Mouse (Mus musculus): ENCODE data around the gene 2210017I01Rik. TPM values are rescaled to one million over a fixed set of nuclear protein-coding genes. Genes with fewer than 3 reads are reported as not detected.

2210017I01Rik gene
- not detected for polyA plus RNA-seq (2017; shearing (Covaris generic))

GRCm38 (mm10) chr3:92607392-92607791, at the start of gene 2210017I01Rik:
Gene 2210017I01Rik, minus strand, starts transcription at chr3:92607492.

GRCm38 (mm10) chr3:92656826-92657225, 49.5 kb upstream of the 2210017I01Rik start, which contains the start of gene Lce1b:
Gene Lce1b, minus strand, starts transcription at chr3:92656926.

GRCm38 (mm10) chr3:92648207-92648606, 40.9 kb upstream of the 2210017I01Rik start, which contains the start of gene Lce1a1:
Gene Lce1a1, minus strand, starts transcription at chr3:92648307.

GRCm38 (mm10) chr3:92621560-92621959, 14.3 kb upstream of the 2210017I01Rik start, which contains the start of gene Lce6a:
Gene Lce6a, minus strand, starts transcription at chr3:92621660.

GRCm38 (mm10) chr3:92588858-92589257, 18.4 kb downstream of the 2210017I01Rik start, which contains the start of gene Smcp:
Gene Smcp, minus strand, starts transcription at chr3:92588997.

GRCm38 (mm10) chr3:92573449-92574041, 33.7 kb downstream of the 2210017I01Rik start, which contains the start of gene Ivl:
Gene Ivl, minus strand, starts transcription at chr3:92573735.

Other genes with a start within 250 kb of the 2210017I01Rik start
- not detected for gene Sprr2f, start 242.3 kb downstream of the 2210017I01Rik start, polyA plus RNA-seq (2017; shearing (Covaris generic))
- not detected for gene Sprr2h, start 221.8 kb downstream of the 2210017I01Rik start, polyA plus RNA-seq (2017; shearing (Covaris generic))
- not detected for gene Sprr2i, start 199.5 kb downstream of the 2210017I01Rik start, polyA plus RNA-seq (2017; shearing (Covaris generic))
- not detected for gene Sprr2j-ps, start 189.4 kb downstream of the 2210017I01Rik start, polyA plus RNA-seq (2017; shearing (Covaris generic))
- 14.5 TPM for gene Gm9774, start 178.1 kb downstream of the 2210017I01Rik start, polyA plus RNA-seq (2017; shearing (Covaris generic))
- gene Sprr2k, start 174.9 kb downstream of the 2210017I01Rik start, polyA plus RNA-seq (2017; shearing (Covaris generic)): not detected
- gene Sprr1b, start 168.7 kb downstream of the 2210017I01Rik start, polyA plus RNA-seq (2017; shearing (Covaris generic)): not detected
- gene Sprr3, start 148.8 kb downstream of the 2210017I01Rik start, polyA plus RNA-seq (2017; shearing (Covaris generic)): not detected
- not detected for gene Sprr1a, start 121.6 kb downstream of the 2210017I01Rik start, polyA plus RNA-seq (2017; shearing (Covaris generic))
- not detected for gene Sprr4, start 107.0 kb downstream of the 2210017I01Rik start, polyA plus RNA-seq (2017; shearing (Covaris generic))
- not detected for gene 2310046K23Rik, start 73.0 kb downstream of the 2210017I01Rik start, polyA plus RNA-seq (2017; shearing (Covaris generic))
- not detected for gene Ivl, start 33.8 kb downstream of the 2210017I01Rik start, polyA plus RNA-seq (2017; shearing (Covaris generic))
- gene Smcp, start 18.5 kb downstream of the 2210017I01Rik start, polyA plus RNA-seq (2017; shearing (Covaris generic)): not detected
- gene Lce6a, start 14.2 kb upstream of the 2210017I01Rik start, polyA plus RNA-seq (2017; shearing (Covaris generic)): not detected
- not detected for gene Lce1a1, start 40.8 kb upstream of the 2210017I01Rik start, polyA plus RNA-seq (2017; shearing (Covaris generic))
- gene Lce1b, start 49.4 kb upstream of the 2210017I01Rik start, polyA plus RNA-seq (2017; shearing (Covaris generic)): not detected
- not detected for gene Lce1a2, start 62.8 kb upstream of the 2210017I01Rik start, polyA plus RNA-seq (2017; shearing (Covaris generic))
- not detected for gene Lce1c, start 71.8 kb upstream of the 2210017I01Rik start, polyA plus RNA-seq (2017; shearing (Covaris generic))
- not detected for gene Lce1d, start 79.7 kb upstream of the 2210017I01Rik start, polyA plus RNA-seq (2017; shearing (Covaris generic))
- not detected for gene Lce1e, start 101.6 kb upstream of the 2210017I01Rik start, polyA plus RNA-seq (2017; shearing (Covaris generic))
- gene Lce1f, start 112.9 kb upstream of the 2210017I01Rik start, polyA plus RNA-seq (2017; shearing (Covaris generic)): not detected
- gene Gm38119, start 131.6 kb upstream of the 2210017I01Rik start, polyA plus RNA-seq (2017; shearing (Covaris generic)): not detected
- gene Lce1g, start 144.8 kb upstream of the 2210017I01Rik start, polyA plus RNA-seq (2017; shearing (Covaris generic)): not detected
- not detected for gene Lce1h, start 157.6 kb upstream of the 2210017I01Rik start, polyA plus RNA-seq (2017; shearing (Covaris generic))
- gene Lce1i, start 171.4 kb upstream of the 2210017I01Rik start, polyA plus RNA-seq (2017; shearing (Covaris generic)): not detected
- not detected for gene Lce1j, start 183.0 kb upstream of the 2210017I01Rik start, polyA plus RNA-seq (2017; shearing (Covaris generic))
- not detected for gene Lce1k, start 200.4 kb upstream of the 2210017I01Rik start, polyA plus RNA-seq (2017; shearing (Covaris generic))
- gene Kprp, start 219.8 kb upstream of the 2210017I01Rik start, polyA plus RNA-seq (2017; shearing (Covaris generic)): not detected
- gene Lce1l, start 243.8 kb upstream of the 2210017I01Rik start, polyA plus RNA-seq (2017; shearing (Covaris generic)): not detected

All from naive thymus-derived CD4-positive, alpha-beta T cell, adult 5 months (primary cell).